Mouse (Mus musculus) left cerebral cortex, adult 18-20 months (tissue): Measurements from ENCODE around the gene Clgn. TPM values are rescaled to one million over a fixed set of nuclear protein-coding genes. Genes with fewer than 3 reads are reported as not detected.

Source experiments
- DNase-seq, 2 experiments: peaks; one replicate each; pipeline ENCODE4 v3.0.0; 2021 to 2022; ENCODE audit warnings: low spot score in 2 of 2, mixed read lengths in 1 of 2
- long read RNA-seq, 2 experiments: library from polyadenylated mRNA; stranded (forward); transcript quantifications; one replicate each; pipeline ENCODE4 v2.0.0; 2021
- total RNA-seq, 2 experiments: library from RNA; stranded (reverse); gene quantifications; 2 replicates each; pipeline ENCODE4 v1.2.3; 2021

Gene Clgn
- 10 to 100 TPM in 1 of 2 experiments, 1 to 10 TPM in 1; 8.9 to 11.0 TPM for total RNA-seq
- long read RNA-seq, experiment 1, partial matches to known transcripts: 0 of 8 reads
- long read RNA-seq, experiment 1, other reads (novel, unspliced or antisense): 7 of 8 reads
- long read RNA-seq, experiment 2, partial matches to known transcripts: 0 of 5 reads
- long read RNA-seq, experiment 2, other reads (novel, unspliced or antisense): 4 of 5 reads

DNA sequence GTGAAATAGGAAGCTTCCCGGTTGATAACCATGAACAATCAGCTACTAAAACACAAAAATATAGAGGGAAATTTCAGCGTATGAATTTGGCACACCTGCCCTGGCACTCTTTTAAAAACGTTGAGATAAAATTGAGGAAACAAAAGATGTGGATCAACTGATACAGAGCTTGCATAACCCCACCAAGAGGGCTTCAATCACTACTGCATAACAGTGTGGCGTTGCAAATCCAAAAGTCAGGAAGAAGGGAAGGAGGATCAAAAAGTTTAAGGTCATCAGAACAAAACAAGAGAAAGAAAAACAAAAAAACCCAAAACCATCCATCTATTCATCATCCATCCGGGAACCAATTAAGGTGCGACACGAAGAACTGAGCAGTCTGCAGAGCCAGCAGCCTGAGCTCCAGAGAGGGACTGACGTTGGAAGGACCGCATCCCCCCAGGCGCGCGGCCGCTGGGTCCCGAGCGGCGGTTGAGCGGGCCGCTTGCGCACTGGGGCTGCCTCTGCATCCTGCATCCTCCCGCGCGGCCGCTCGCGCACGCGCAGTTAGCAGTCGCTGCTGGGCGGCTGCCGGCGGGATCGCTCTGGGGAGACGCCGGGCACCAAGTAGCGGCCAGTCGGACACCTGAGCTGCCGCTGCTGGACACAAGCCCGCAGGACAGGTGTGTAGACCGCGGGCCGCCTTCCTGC, at the start of gene Clgn:
Gene Clgn (plus strand): TSS at position 552 of the 690 bp plus-strand sequence.
- DNase-seq: peak; percentile 73 to 85

DNA sequence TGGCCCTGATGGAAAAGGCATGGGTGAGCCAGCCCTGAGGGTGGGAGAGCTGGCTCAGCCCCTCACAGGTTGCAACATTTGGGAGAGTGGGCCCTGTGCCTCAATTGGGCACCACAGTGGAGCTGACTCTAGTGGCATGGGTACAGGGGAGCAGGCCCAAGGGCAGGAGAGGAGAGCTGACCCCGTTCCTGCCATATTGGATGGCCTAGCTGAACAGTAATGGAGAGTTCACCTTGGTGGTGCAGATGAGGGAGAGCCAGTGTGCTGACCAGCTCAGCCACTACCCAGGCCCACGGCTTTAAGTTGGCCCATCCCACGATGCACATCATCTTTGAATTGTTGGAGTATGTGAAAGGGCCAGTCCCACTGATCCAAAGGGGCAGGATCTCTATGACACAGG, 47.6 kb upstream of the Clgn start:
- no peak for DNase-seq

GRCm38 (mm10) chr8:83342693-83343092, 47.0 kb upstream of the Clgn start:
- no peak for DNase-seq

GRCm38 (mm10) chr8:83348263-83348662, 41.4 kb upstream of the Clgn start, which contains the start of gene Mgat4d:
Gene Mgat4d (plus strand): TSS chr8:83348471.
- no peak for DNase-seq

DNA sequence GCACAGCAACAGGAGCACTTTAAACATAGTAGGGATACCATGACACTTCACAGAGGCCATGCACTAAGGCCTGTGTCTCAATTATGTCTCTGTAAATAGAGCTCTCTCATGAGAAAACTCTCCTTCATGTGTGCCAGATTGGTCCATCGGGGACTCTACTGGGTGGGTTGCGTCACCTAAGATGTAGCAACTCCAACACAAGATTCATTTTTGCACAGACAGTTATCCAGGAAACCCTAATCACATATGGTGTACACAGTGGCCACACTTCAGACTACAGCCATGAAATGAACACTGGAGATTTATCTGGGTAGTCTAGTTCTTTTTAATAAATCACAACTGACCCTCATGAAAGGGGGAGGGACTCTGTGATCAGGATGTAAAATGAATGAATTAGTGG, 38.4 kb upstream of the Clgn start:
- DNase-seq: no peak

DNA sequence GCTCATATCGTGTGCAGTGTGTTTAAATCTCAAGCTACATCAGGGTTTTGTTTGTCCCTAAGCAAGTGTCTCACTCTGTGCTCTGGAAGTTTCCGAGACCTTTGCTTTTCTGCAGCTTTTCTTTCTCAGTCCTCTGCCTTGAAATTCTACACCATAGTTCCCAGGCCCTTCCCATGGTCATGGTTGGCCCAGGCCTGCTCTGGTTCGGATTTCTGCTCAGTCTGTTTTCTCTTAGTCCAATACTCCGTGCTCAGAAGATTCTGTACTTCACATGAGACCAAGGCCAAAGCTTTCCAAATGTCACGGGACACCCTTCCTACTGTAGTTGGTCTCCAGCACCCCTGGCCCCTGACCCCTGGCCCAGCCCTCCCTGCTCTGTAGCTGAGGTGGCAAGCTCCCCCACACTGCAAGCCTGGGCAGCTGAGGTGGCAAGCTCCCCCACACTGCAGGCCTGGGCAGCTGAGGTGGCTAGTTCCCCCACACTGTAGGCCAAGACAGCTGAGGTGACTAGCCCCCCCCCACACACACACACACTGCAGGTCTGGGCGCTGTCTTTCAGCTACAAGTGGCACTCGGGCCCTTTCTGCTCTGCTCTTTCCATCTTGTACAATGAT, 26.4 kb upstream of the Clgn start:
- no peak for DNase-seq

- DNase-seq: no peak
These were observed 12.4 kb upstream of the Clgn start for GRCm38 (mm10) chr8:83377231-83377630.

- no peak for DNase-seq
These were observed 9.5 kb upstream of the Clgn start for GRCm38 (mm10) chr8:83380141-83380540.

DNA sequence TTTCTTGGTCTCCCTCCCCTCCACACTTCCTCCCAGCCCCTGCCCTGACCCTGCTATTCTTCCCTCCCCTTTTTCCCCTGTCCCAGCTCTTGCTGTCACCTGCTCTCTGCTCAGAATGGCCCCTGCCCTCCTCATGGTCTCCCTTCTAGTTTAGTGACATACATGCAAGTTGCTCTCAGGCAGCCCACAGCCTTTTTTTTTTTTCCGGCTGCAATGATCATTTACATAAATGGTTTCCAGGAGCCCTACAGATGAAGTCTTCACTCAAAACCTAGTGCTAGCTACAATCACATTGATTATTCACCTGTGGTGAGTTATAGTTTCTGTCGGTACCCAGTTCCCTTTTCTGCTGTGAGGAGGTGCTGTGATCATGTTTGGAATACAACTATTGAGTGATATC, 8.7 kb upstream of the Clgn start:
- DNase-seq: no peak

DNA sequence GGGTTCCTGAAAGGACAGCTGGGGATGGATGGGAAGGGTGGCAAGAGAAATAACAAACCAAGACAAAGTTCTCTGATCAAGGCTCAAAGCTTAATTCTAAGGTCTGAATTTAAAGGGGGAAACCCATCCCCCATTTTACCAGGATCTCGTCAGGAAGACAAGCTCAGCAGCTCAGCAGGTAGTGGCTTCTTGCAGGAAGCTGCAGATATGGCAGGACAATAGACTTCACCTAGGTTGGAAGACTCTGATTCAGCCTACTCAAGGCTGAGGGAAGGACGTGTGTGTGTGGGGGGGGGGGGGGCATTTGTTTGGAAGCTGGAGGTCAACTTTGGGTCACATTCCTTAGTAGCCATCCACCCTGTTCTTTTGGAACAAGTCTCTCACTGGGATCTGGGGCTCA, 6.8 kb upstream of the Clgn start:
- no peak for DNase-seq

DNA sequence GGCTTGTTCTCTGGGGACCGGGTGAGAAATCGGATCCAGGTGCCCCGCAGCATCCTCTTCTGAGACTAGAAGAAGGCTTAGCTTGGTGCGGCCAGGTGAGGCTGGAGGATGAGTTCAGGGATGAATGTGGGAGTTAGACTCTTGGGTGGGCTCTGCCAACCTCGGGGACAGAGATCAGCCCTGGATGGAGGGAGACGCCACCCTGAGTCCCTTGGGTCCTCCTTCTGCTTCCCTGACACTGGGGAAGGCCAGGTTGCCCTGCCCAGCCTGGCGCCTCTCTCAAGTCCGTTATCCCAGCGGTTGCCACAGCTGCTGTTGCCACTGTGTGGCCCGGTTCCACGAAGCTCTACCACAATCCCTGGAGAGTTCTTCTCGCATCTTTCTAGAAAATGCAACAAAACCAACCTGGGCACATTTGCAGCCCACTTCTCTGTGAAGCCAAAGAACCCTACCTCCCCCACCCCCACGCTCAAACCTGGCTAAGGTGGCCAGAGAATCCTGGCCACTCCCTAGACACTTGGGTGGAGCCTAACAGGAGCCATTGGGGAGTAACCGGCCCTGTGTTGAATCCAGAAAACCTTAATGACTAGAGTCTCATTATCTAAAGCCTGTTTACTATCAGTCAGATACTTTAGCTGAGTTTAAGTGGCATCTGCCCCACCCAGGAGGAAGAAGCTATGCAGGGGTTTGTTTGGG, 487 bp downstream of the Clgn start:
- DNase-seq: no peak

DNA sequence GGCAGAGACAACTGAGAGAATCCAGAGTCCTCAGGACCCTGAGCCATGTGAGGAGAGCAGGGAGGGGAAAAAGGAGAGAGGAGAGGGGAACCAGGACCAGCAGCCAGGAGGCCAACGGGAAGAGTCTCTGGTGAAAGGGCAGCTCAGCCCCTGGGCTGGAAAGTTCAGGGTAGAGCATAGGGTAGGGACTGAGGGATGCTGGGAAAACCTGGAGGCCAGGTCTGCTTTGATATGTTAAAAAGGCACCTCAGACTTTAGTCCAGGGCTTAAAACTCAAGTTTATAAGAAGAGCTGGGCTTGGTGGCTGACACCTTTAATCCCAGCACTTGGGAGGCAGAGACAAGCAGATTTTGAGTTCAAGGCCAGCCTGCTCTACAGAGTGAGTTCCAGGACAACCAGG, 2.9 kb downstream of the Clgn start:
- no peak for DNase-seq

- DNase-seq: no peak
These were observed 4.7 kb downstream of the Clgn start for GRCm38 (mm10) chr8:83394325-83394724.

- no peak for DNase-seq
These were observed 7.0 kb downstream of the Clgn start for GRCm38 (mm10) chr8:83396680-83397079.

- no peak for DNase-seq
These were observed 8.1 kb downstream of the Clgn start for GRCm38 (mm10) chr8:83397726-83398125.

DNA sequence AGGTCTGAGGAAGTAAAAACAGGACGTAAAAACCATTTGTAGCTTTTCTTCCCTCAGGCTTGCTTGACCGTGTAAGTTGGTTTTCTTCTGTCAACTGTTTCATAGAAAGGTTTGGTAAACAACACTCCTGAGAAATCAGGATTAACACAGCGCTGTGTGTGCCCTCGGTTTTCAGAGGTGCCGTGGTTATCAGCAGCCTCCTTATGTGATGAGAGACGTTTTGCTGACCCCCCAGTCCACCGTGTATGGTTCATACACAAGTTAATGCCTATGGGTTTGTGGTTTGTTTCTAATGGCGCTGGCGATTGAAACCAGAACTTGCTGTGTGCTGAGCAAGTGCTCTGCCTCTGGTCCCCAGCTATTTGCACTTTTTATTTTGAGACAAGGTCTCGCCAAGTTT, 15.9 kb downstream of the Clgn start:
- DNase-seq: no peak

- DNase-seq: no peak
These were observed 17.2 kb downstream of the Clgn start for GRCm38 (mm10) chr8:83406836-83407235.

GRCm38 (mm10) chr8:83408496-83408895, 18.8 kb downstream of the Clgn start:
- DNase-seq: no peak

GRCm38 (mm10) chr8:83416878-83417277, 27.2 kb downstream of the Clgn start:
- DNase-seq: no peak

GRCm38 (mm10) chr8:83417970-83418369, 28.3 kb downstream of the Clgn start:
- no peak for DNase-seq

DNA sequence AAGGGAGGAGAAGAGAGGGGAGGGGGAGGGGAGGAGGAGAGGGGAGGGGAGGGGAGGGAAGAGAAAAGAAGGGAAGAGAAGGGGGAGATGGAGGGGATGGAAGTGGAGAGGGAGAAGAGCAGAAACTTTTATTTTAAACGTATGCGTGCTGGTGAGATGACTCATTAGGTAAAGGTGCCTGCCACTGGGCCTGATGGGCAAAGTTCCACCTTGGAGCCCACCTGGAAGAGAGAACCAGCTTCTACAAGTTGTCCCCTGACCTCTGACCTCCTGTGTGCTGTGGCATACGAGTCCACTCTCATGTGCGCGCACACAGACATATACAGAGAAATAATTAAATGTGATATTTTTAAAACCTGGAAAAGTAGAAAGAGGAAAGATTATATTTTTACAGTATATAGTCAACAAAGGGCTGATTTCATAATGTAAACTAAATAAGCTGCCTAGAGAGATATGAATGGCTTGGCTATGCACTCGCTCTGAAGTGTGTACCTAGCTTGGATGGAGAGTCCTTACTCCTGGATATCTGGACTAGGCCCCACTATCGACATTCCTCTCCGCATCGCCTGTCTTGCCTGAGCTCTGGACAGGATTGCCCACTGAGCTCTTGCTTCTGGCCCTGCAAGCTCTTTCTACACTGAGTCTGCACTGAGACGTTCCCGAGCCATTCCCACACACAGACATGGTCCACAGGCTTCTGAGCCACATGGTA, 29.3 kb downstream of the Clgn start:
- DNase-seq: no peak
